Mouse (Mus musculus): ENCODE measurements around the gene Mroh2a. TPM values are rescaled to one million over a fixed set of nuclear protein-coding genes. Genes with fewer than 3 reads are reported as not detected.

The Mroh2a gene
- polyA plus RNA-seq (2016; fragmentation: Nextera tagmentation; extraction: Ambion mirVana), result 0.58 and 0.82 TPM in 2 replicates

GRCm38 (mm10) chr1:88226670-88227379 lies at the start of gene Mroh2a:
TSS of gene Mroh2a (plus strand) at chr1:88226986.
- DNase-seq (ENCODE audit: low spot score), result peak; percentile 78
- Histone ChIP-seq H3K27ac (no peak within 1 kb of the TSS), H3K4me1 (no peaks in the 10 kb centered on the region), H3K27me3 (ENCODE audit: insufficient read depth, poor library complexity, severe bottlenecking) (no peaks in the 10 kb centered on the region), H3K4me3 (no peak within 1 kb of the TSS), H3K9me3 (peaks cover 65% of the 10 kb centered on the region), H3K36me3 (no peaks in the 10 kb centered on the region)
- WGBS, result 50% methylated on average over 5 of the region's 5 CpGs

- no peak overlapping the region for H3K4me3 ChIP-seq
- DNase-seq (ENCODE audit: low spot score), result no peak
- no peaks in the 10 kb centered on the region for H3K27me3 ChIP-seq (ENCODE audit: insufficient read depth, poor library complexity, severe bottlenecking)
- H3K36me3 ChIP-seq, result no peaks in the 10 kb centered on the region
- WGBS, result 74% methylated on average over 1 of the region's 1 CpGs
- H3K4me1 ChIP-seq, result no peaks in the 10 kb centered on the region
- peaks cover 11% of the 10 kb centered on the region for H3K9me3 ChIP-seq
- H3K27ac ChIP-seq, result no peak overlapping the region
Observed at GRCm38 (mm10) chr1:88179657-88180056, 47.1 kb upstream of the Mroh2a start.

- Histone ChIP-seq H3K4me3 (no peak overlapping the region), H3K9me3 (no peaks in the 10 kb centered on the region), H3K27ac (no peak overlapping the region), H3K27me3 (ENCODE audit: insufficient read depth, poor library complexity, severe bottlenecking) (no peaks in the 10 kb centered on the region), H3K36me3 (no peaks in the 10 kb centered on the region), H3K4me1 (no peaks in the 10 kb centered on the region)
- 79% methylated on average over 5 of the region's 5 CpGs for WGBS
- no peak for DNase-seq (ENCODE audit: low spot score)
Observed at GRCm38 (mm10) chr1:88186325-88186935, 40.4 kb upstream of the Mroh2a start.

- no peaks in the 10 kb centered on the region for H3K9me3 ChIP-seq
- H3K4me1 ChIP-seq, result no peaks in the 10 kb centered on the region
- no peaks in the 10 kb centered on the region for H3K27me3 ChIP-seq (ENCODE audit: insufficient read depth, poor library complexity, severe bottlenecking)
- no peak for DNase-seq (ENCODE audit: low spot score)
- no peak overlapping the region for H3K27ac ChIP-seq
- H3K4me3 ChIP-seq, result no peak overlapping the region
- no peaks in the 10 kb centered on the region for H3K36me3 ChIP-seq
- WGBS, result 69% methylated on average over 3 of the region's 3 CpGs
Observed at GRCm38 (mm10) chr1:88192136-88192535, 34.6 kb upstream of the Mroh2a start.

- WGBS, result 84% methylated on average over 1 of the region's 1 CpGs
- Histone ChIP-seq H3K9me3 (no peaks in the 10 kb centered on the region), H3K36me3 (no peaks in the 10 kb centered on the region), H3K4me1 (no peaks in the 10 kb centered on the region), H3K27ac (no peak overlapping the region), H3K27me3 (ENCODE audit: insufficient read depth, poor library complexity, severe bottlenecking) (no peaks in the 10 kb centered on the region), H3K4me3 (no peak overlapping the region)
- no peak for DNase-seq (ENCODE audit: low spot score)
Observed at GRCm38 (mm10) chr1:88195687-88196086, 31.1 kb upstream of the Mroh2a start.

- no peak overlapping the region for H3K27ac ChIP-seq
- no peak for DNase-seq (ENCODE audit: low spot score)
- H3K9me3 ChIP-seq, result no peaks in the 10 kb centered on the region
- no peaks in the 10 kb centered on the region for H3K27me3 ChIP-seq (ENCODE audit: insufficient read depth, poor library complexity, severe bottlenecking)
- H3K36me3 ChIP-seq, result no peaks in the 10 kb centered on the region
- WGBS, result 72% methylated on average over 3 of the region's 3 CpGs
- H3K4me3 ChIP-seq, result no peak overlapping the region
- H3K4me1 ChIP-seq, result no peaks in the 10 kb centered on the region
Observed at GRCm38 (mm10) chr1:88197443-88197842, 29.3 kb upstream of the Mroh2a start.

GRCm38 (mm10) chr1:88199996-88200395 lies 26.8 kb upstream of the Mroh2a start:
- no peaks in the 10 kb centered on the region for H3K9me3 ChIP-seq
- H3K27me3 ChIP-seq (ENCODE audit: insufficient read depth, poor library complexity, severe bottlenecking), result no peaks in the 10 kb centered on the region
- no peak for DNase-seq (ENCODE audit: low spot score)
- H3K36me3 ChIP-seq, result no peaks in the 10 kb centered on the region
- no peak overlapping the region for H3K27ac ChIP-seq
- peaks cover under 1% of the 10 kb centered on the region; the same call in 1 of the 2 replicates for H3K4me1 ChIP-seq
- no peak overlapping the region for H3K4me3 ChIP-seq
- WGBS, result 56% methylated on average over 2 of the region's 2 CpGs

GRCm38 (mm10) chr1:88200456-88200855 lies 26.3 kb upstream of the Mroh2a start, which contains the start of gene Ugt1a2:
TSS of gene Ugt1a2 (plus strand) at chr1:88200601.
- Histone ChIP-seq H3K27ac (no peak within 1 kb of the TSS), H3K27me3 (ENCODE audit: insufficient read depth, poor library complexity, severe bottlenecking) (no peaks in the 10 kb centered on the region), H3K36me3 (no peaks in the 10 kb centered on the region), H3K4me3 (no peak within 1 kb of the TSS), H3K9me3 (no peaks in the 10 kb centered on the region), H3K4me1 (peaks cover 5% of the 10 kb centered on the region)
- DNase-seq (ENCODE audit: low spot score), result no peak
- 78% methylated on average over 7 of the region's 7 CpGs for WGBS

- H3K27ac ChIP-seq, result peak within 1 kb of the TSS; percentile 95
- no peaks in the 10 kb centered on the region for H3K36me3 ChIP-seq
- 6% methylated on average over 62 of the region's 62 CpGs for WGBS
- H3K4me3 ChIP-seq, result peak within 1 kb of the TSS; percentile 71
- H3K4me1 ChIP-seq, result peaks cover 11% of the 10 kb centered on the region
- no peaks in the 10 kb centered on the region for H3K27me3 ChIP-seq (ENCODE audit: insufficient read depth, poor library complexity, severe bottlenecking)
- DNase-seq (ENCODE audit: low spot score), result peak; percentile 94
- no peaks in the 10 kb centered on the region for H3K9me3 ChIP-seq
Observed at GRCm38 (mm10) chr1:88205294-88205922, 21.4 kb upstream of the Mroh2a start, which contains the start of gene Dnajb3. TSS of gene Dnajb3 (minus strand) at chr1:88205782.

- H3K4me1 ChIP-seq, result peaks cover 11% of the 10 kb centered on the region
- H3K36me3 ChIP-seq, result no peaks in the 10 kb centered on the region
- peak overlapping the region; percentile 48; the same call in 1 of the 2 replicates for H3K27ac ChIP-seq
- no peaks in the 10 kb centered on the region for H3K27me3 ChIP-seq (ENCODE audit: insufficient read depth, poor library complexity, severe bottlenecking)
- no peak for DNase-seq (ENCODE audit: low spot score)
- WGBS, result 62% methylated on average over 2 of the region's 2 CpGs
- H3K4me3 ChIP-seq, result no peak overlapping the region
- peaks cover 7% of the 10 kb centered on the region for H3K9me3 ChIP-seq
Observed at GRCm38 (mm10) chr1:88206843-88207479, 19.8 kb upstream of the Mroh2a start.

- DNase-seq (ENCODE audit: low spot score), result peak; percentile 85
- WGBS, result 63% methylated on average over 8 of the region's 8 CpGs
- H3K36me3 ChIP-seq, result no peaks in the 10 kb centered on the region
- no peak within 1 kb of the TSS for H3K27ac ChIP-seq
- no peak within 1 kb of the TSS for H3K4me3 ChIP-seq
- no peaks in the 10 kb centered on the region for H3K27me3 ChIP-seq (ENCODE audit: insufficient read depth, poor library complexity, severe bottlenecking)
- no peaks in the 10 kb centered on the region for H3K4me1 ChIP-seq
- peaks cover 52% of the 10 kb centered on the region for H3K9me3 ChIP-seq
Observed at GRCm38 (mm10) chr1:88211812-88212211, 15.0 kb upstream of the Mroh2a start, which contains the start of gene Ugt1a1. TSS of gene Ugt1a1 (plus strand) at chr1:88211959.

GRCm38 (mm10) chr1:88212341-88213045 lies 14.3 kb upstream of the Mroh2a start:
- WGBS, result 57% methylated on average over 8 of the region's 8 CpGs
- Histone ChIP-seq H3K27ac (no peak overlapping the region), H3K36me3 (no peaks in the 10 kb centered on the region), H3K4me1 (no peaks in the 10 kb centered on the region), H3K9me3 (peaks cover 59% of the 10 kb centered on the region), H3K4me3 (no peak overlapping the region), H3K27me3 (ENCODE audit: insufficient read depth, poor library complexity, severe bottlenecking) (no peaks in the 10 kb centered on the region)
- peak; percentile 87 for DNase-seq (ENCODE audit: low spot score)

Measured in heart, embryonic 10.5 days (tissue).